Mouse (Mus musculus): Measurements from ENCODE around the gene Shtn1. TPM values are rescaled to one million over a fixed set of nuclear protein-coding genes. Genes with fewer than 3 reads are reported as not detected.

Shtn1 gene
- polyA plus RNA-seq, 1 experiment from 2014 or later, result 0.81 TPM

GRCm38 (mm10) chr19:59038793-59039192 is 37.1 kb downstream of the Shtn1 start:
- H3K36me3 ChIP-seq (ENCODE audit: control insufficient read depth, insufficient read depth), result no peaks in the 10 kb centered on the region
- 59% methylated on average over 4 of the region's 4 CpGs for WGBS (ENCODE audit: insufficient replicate concordance)

GRCm38 (mm10) chr19:59036811-59037210 is 39.1 kb downstream of the Shtn1 start:
- Histone ChIP-seq H3K9ac (ENCODE audit: low read depth, low read length) (no peak overlapping the region), H3K9me3 (replicated peaks; ENCODE audit: control insufficient read depth, low read length) (no peaks in the 10 kb centered on the region), H3K27me3 (ENCODE audit: control insufficient read depth, insufficient read depth, low read depth, low read length) (no peaks in the 10 kb centered on the region), H3K36me3 (ENCODE audit: control insufficient read depth, insufficient read depth) (no peaks in the 10 kb centered on the region), H3K4me3 (ENCODE audit: low read depth, low read length) (no peak overlapping the region), H3K27ac (ENCODE audit: low read length) (no peak overlapping the region), H3K4me1 (ENCODE audit: control insufficient read depth, low read depth, low read length) (no peaks in the 10 kb centered on the region), H3K4me2 (ENCODE audit: low read depth, low read length) (no peak overlapping the region)
- WGBS (ENCODE audit: insufficient replicate concordance), result 41% methylated on average over 3 of the region's 3 CpGs
- ATAC-seq (ENCODE audit: low read depth), result no peak

More at GRCm38 (mm10) chr19:59038793-59039192, 37.1 kb downstream of the Shtn1 start:
- ATAC-seq (ENCODE audit: low read depth), result no peak
- Histone ChIP-seq H3K9ac (ENCODE audit: low read depth, low read length) (no peak overlapping the region), H3K4me3 (ENCODE audit: low read depth, low read length) (no peak overlapping the region), H3K4me1 (ENCODE audit: control insufficient read depth, low read depth, low read length) (no peaks in the 10 kb centered on the region), H3K9me3 (replicated peaks; ENCODE audit: control insufficient read depth, low read length) (no peaks in the 10 kb centered on the region), H3K27ac (ENCODE audit: low read length) (no peak overlapping the region), H3K27me3 (ENCODE audit: control insufficient read depth, insufficient read depth, low read depth, low read length) (no peaks in the 10 kb centered on the region), H3K4me2 (ENCODE audit: low read depth, low read length) (no peak overlapping the region)

- H3K27me3 ChIP-seq (ENCODE audit: control insufficient read depth, insufficient read depth, low read depth, low read length), result no peaks in the 10 kb centered on the region
- H3K36me3 ChIP-seq (ENCODE audit: control insufficient read depth, insufficient read depth), result no peaks in the 10 kb centered on the region
- no peak overlapping the region for H3K4me2 ChIP-seq (ENCODE audit: low read depth, low read length)
- H3K27ac ChIP-seq (ENCODE audit: low read length), result no peak overlapping the region
- no peaks in the 10 kb centered on the region for H3K9me3 ChIP-seq (replicated peaks; ENCODE audit: control insufficient read depth, low read length)
- H3K9ac ChIP-seq (ENCODE audit: low read depth, low read length), result no peak overlapping the region
- no peaks in the 10 kb centered on the region for H3K4me1 ChIP-seq (ENCODE audit: control insufficient read depth, low read depth, low read length)
- WGBS (ENCODE audit: insufficient replicate concordance), result 66% methylated on average over 4 of the region's 4 CpGs
- no peak for ATAC-seq (ENCODE audit: low read depth)
- no peak overlapping the region for H3K4me3 ChIP-seq (ENCODE audit: low read depth, low read length)
These were observed 42.7 kb downstream of the Shtn1 start for GRCm38 (mm10) chr19:59033241-59033640.

GRCm38 (mm10) chr19:59030221-59030620 is 45.7 kb downstream of the Shtn1 start:
- no peak overlapping the region for H3K4me3 ChIP-seq (ENCODE audit: low read depth, low read length)
- 50% methylated on average over 1 of the region's 1 CpGs for WGBS (ENCODE audit: insufficient replicate concordance)
- H3K9me3 ChIP-seq (replicated peaks; ENCODE audit: control insufficient read depth, low read length), result no peaks in the 10 kb centered on the region

GRCm38 (mm10) chr19:59029011-59029410 is 46.9 kb downstream of the Shtn1 start:
- Histone ChIP-seq H3K4me1 (ENCODE audit: control insufficient read depth, low read depth, low read length) (no peaks in the 10 kb centered on the region), H3K4me3 (ENCODE audit: low read depth, low read length) (no peak overlapping the region), H3K27me3 (ENCODE audit: control insufficient read depth, insufficient read depth, low read depth, low read length) (no peaks in the 10 kb centered on the region), H3K27ac (ENCODE audit: low read length) (no peak overlapping the region), H3K4me2 (ENCODE audit: low read depth, low read length) (no peak overlapping the region), H3K9me3 (replicated peaks; ENCODE audit: control insufficient read depth, low read length) (no peaks in the 10 kb centered on the region), H3K9ac (ENCODE audit: low read depth, low read length) (no peak overlapping the region), H3K36me3 (ENCODE audit: control insufficient read depth, insufficient read depth) (no peaks in the 10 kb centered on the region)
- 65% methylated on average over 9 of the region's 9 CpGs for WGBS (ENCODE audit: insufficient replicate concordance)
- ATAC-seq (ENCODE audit: low read depth), result no peak

More at GRCm38 (mm10) chr19:59030221-59030620, 45.7 kb downstream of the Shtn1 start:
- Histone ChIP-seq H3K36me3 (ENCODE audit: control insufficient read depth, insufficient read depth) (no peaks in the 10 kb centered on the region), H3K27ac (ENCODE audit: low read length) (no peak overlapping the region), H3K4me2 (ENCODE audit: low read depth, low read length) (no peak overlapping the region), H3K9ac (ENCODE audit: low read depth, low read length) (no peak overlapping the region), H3K27me3 (ENCODE audit: control insufficient read depth, insufficient read depth, low read depth, low read length) (no peaks in the 10 kb centered on the region), H3K4me1 (ENCODE audit: control insufficient read depth, low read depth, low read length) (no peaks in the 10 kb centered on the region)
- ATAC-seq (ENCODE audit: low read depth), result no peak

- Histone ChIP-seq H3K9me3 (replicated peaks; ENCODE audit: control insufficient read depth, low read length) (no peaks in the 10 kb centered on the region), H3K4me1 (ENCODE audit: control insufficient read depth, low read depth, low read length) (no peaks in the 10 kb centered on the region), H3K4me3 (ENCODE audit: low read depth, low read length) (no peak overlapping the region), H3K27me3 (ENCODE audit: control insufficient read depth, insufficient read depth, low read depth, low read length) (no peaks in the 10 kb centered on the region), H3K9ac (ENCODE audit: low read depth, low read length) (no peak overlapping the region), H3K36me3 (ENCODE audit: control insufficient read depth, insufficient read depth) (no peaks in the 10 kb centered on the region), H3K27ac (ENCODE audit: low read length) (no peak overlapping the region), H3K4me2 (ENCODE audit: low read depth, low read length) (no peak overlapping the region)
- 61% methylated on average over 3 of the region's 3 CpGs for WGBS (ENCODE audit: insufficient replicate concordance)
- no peak for ATAC-seq (ENCODE audit: low read depth)
These were observed 47.8 kb downstream of the Shtn1 start for GRCm38 (mm10) chr19:59028130-59028529.

GRCm38 (mm10) chr19:59023876-59024275 is 52.0 kb downstream of the Shtn1 start:
- ATAC-seq (ENCODE audit: low read depth), result no peak
- H3K4me2 ChIP-seq (ENCODE audit: low read depth, low read length), result no peak overlapping the region
- no peak overlapping the region for H3K4me3 ChIP-seq (ENCODE audit: low read depth, low read length)
- no peaks in the 10 kb centered on the region for H3K9me3 ChIP-seq (replicated peaks; ENCODE audit: control insufficient read depth, low read length)
- no peaks in the 10 kb centered on the region for H3K27me3 ChIP-seq (ENCODE audit: control insufficient read depth, insufficient read depth, low read depth, low read length)
- no peaks in the 10 kb centered on the region for H3K4me1 ChIP-seq (ENCODE audit: control insufficient read depth, low read depth, low read length)
- H3K36me3 ChIP-seq (ENCODE audit: control insufficient read depth, insufficient read depth), result no peaks in the 10 kb centered on the region
- 87% methylated on average over 3 of the region's 3 CpGs for WGBS (ENCODE audit: insufficient replicate concordance)
- no peak overlapping the region for H3K9ac ChIP-seq (ENCODE audit: low read depth, low read length)
- no peak overlapping the region for H3K27ac ChIP-seq (ENCODE audit: low read length)

- H3K9ac ChIP-seq (ENCODE audit: low read depth, low read length), result no peak overlapping the region
- no peak overlapping the region for H3K4me3 ChIP-seq (ENCODE audit: low read depth, low read length)
- no peaks in the 10 kb centered on the region for H3K9me3 ChIP-seq (replicated peaks; ENCODE audit: control insufficient read depth, low read length)
- H3K4me1 ChIP-seq (ENCODE audit: control insufficient read depth, low read depth, low read length), result no peaks in the 10 kb centered on the region
- no peaks in the 10 kb centered on the region for H3K36me3 ChIP-seq (ENCODE audit: control insufficient read depth, insufficient read depth)
- no peak overlapping the region for H3K4me2 ChIP-seq (ENCODE audit: low read depth, low read length)
- no peak overlapping the region for H3K27ac ChIP-seq (ENCODE audit: low read length)
- no peak for ATAC-seq (ENCODE audit: low read depth)
- H3K27me3 ChIP-seq (ENCODE audit: control insufficient read depth, insufficient read depth, low read depth, low read length), result no peaks in the 10 kb centered on the region
These were observed 54.3 kb downstream of the Shtn1 start for GRCm38 (mm10) chr19:59021644-59022043.

- Histone ChIP-seq H3K4me3 (ENCODE audit: low read depth, low read length) (no peak overlapping the region), H3K9ac (ENCODE audit: low read depth, low read length) (no peak overlapping the region), H3K4me1 (ENCODE audit: control insufficient read depth, low read depth, low read length) (no peaks in the 10 kb centered on the region), H3K4me2 (ENCODE audit: low read depth, low read length) (no peak overlapping the region), H3K27ac (ENCODE audit: low read length) (no peak overlapping the region), H3K9me3 (replicated peaks; ENCODE audit: control insufficient read depth, low read length) (no peaks in the 10 kb centered on the region), H3K36me3 (ENCODE audit: control insufficient read depth, insufficient read depth) (no peaks in the 10 kb centered on the region), H3K27me3 (ENCODE audit: control insufficient read depth, insufficient read depth, low read depth, low read length) (no peaks in the 10 kb centered on the region)
- no peak for ATAC-seq (ENCODE audit: low read depth)
- 58% methylated on average over 5 of the region's 5 CpGs for WGBS (ENCODE audit: insufficient replicate concordance)
These were observed 65.1 kb downstream of the Shtn1 start for GRCm38 (mm10) chr19:59010802-59011201.
